Mouse (Mus musculus) brain, adult 2 months (tissue): ENCODE results near the gene Stk24.
"Not testable (repeated sequence)": the region's sequence is repeated elsewhere in the genome, so short reads cannot be mapped to it uniquely, and the experiment has no call there.

ENCODE experiments used
- DNase-seq: peaks from one replicate; pipeline ENCODE4 v3.0.0; 2011; ENCODE audit warnings: low read depth, low spot score

Gene Stk24

DNA sequence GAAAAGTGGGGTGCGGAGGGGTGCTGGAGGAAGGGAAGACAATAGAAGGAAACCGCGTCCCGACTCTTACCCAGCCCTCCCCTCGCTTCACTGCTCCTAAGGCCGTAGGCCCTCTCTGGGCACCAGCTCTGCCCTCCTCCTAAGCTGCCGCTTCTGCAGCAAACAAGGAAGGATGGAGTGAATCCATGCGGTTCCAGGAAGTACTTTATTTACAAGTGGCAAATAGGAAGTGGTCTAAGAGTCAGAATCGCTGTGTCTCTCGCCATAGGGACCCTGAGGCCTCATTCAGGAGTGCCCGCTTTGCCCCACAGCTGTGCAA lies at the start of gene Stk24:
Gene Stk24, minus strand, starts transcription at position 185 of the 319 bp plus-strand sequence.
- peak; percentile 65 for DNase-seq

DNA sequence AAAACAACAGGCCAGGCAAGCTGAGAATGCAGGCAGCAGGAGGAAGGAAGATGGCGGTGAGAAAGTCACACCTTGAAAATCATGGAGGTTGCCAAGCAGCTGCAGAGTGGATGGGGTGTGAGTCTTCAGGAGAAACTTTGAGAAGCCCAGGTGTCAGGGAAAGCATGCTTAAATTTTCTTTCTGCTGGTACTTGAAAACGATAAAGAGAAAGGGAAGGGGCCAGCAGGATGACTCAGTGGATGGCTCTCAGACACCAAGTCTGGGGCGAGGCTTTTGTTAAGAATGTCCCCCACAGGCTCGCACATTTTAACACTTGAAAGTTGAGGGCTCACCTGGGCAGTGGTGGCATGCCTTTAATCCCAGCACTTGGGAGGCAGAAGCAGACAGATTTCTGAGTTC lies 48.3 kb upstream of the Stk24 start:
- DNase-seq, result no peak

DNA sequence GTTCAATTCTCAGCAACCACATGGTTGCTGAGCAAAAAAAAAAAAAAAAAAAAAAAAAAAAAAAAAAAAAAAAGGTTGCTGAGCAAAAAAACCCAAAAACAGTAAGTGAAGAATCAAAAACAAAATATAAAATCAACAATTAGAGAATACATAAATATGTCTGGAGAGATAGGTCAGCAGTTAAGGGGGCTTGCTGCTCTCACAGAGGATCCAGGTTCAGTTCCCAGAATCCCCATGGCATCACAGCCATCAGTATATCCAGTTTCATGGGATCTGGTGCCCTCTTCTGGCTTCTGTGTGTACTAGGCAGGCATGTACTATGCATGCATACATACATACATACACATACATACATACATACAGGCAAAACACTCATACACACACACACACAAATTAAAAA lies 46.9 kb upstream of the Stk24 start:
- no peak for DNase-seq

DNA sequence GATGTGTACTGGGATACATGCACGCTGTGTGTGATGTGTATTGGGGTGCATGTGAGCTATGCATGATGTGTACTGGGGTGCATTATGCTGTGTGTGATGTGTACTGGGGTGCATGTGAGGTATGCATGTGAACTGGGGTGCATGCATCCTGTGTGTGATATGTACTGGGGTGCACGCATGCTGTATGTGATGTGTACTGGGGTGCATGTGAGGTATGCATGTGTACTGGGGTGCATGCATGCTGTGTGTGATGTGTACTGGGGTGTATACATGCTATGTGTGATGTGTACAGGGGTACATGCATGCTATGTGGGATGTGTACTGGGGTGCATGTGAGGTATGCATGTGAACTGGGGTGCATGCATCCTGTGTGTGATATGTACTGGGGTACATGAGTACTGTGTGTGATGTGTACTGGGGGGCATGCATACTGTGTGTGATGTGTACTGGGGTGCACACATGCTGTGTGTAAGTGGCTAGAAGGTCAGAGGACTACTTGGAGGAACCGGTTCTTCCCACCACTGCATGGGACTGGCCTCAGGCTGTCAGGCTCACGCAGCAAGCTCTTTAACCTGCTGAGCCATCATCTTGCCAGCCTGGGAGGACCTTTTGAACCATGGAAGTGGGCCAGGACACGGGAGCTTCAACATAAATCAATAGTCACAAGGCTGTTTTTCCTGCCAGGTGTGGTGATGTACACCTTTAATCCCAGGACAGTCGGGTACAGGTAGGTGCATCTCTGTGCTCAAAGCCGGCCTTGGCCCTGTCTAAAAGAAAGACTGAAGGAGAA lies 45.4 kb upstream of the Stk24 start:
- no peak for DNase-seq

DNA sequence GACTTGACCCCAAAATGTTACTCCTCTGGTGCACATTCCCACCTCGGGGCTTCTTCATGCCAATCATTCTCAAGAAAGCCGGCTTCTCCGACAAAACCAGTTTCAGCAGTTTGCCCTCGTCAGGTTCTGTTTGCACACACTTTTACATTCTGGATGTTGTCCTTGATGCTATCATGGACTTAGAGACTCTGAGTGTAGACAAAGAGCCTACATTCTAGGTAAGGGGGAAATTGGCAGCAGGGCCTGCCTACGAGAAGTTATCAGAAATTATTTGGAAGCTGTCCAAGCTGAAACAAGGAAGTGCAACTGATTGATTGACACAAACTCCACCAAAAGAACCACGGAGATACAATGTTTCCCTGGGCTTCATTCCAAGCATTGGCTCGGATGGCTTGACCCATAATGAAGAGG lies 43.5 kb upstream of the Stk24 start:
- no peak for DNase-seq

DNA sequence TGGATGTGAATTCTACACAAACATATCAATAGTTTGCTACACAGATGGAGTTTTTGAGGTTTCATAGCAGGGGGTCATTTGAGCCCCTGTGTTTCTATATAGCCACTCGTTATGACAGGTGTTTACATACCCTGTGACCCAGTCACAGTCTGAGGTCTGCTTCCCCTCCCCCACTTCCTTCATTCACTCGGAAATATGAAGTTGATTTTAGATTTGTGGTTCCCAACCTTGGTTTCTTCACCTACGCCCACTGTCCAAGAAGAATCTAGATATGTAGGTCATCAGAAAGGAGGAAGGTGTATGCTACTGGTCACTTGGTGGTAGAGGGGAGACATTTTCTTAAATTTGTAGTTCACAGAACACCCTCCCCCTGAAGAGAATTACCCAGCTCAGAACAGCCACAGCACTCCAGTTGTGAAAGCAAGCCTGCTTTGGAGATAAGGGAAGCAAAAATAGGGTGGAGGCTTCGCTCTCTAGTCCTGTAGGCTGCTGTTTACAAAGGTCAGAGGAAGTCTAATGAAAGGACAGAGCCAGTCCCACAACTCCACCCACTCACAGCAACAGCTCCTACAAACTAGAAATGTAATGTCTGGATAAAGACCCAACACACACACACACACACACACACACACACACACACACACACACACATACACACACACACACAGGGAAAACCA lies 43.0 kb upstream of the Stk24 start:
- DNase-seq, result no peak

DNA sequence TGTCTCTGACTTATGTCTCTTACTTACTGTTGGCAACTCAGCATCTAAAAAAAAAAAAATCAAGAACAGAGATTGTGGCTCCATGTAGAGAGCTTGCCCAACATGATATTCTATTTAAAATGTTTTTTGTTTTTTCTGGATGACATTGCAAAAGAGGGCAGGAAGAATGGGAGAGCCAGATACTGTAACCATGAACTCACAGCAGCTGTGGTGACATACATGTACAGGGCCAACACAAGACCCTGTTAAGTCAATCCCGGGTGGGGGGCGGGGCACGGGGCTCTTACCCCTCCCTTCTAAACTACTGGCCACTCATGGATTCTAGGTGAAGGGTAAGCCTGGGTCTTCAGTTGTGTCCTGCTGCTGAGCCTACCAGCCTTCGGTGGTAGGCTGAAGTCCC lies 42.2 kb upstream of the Stk24 start:
- DNase-seq, result no peak

DNA sequence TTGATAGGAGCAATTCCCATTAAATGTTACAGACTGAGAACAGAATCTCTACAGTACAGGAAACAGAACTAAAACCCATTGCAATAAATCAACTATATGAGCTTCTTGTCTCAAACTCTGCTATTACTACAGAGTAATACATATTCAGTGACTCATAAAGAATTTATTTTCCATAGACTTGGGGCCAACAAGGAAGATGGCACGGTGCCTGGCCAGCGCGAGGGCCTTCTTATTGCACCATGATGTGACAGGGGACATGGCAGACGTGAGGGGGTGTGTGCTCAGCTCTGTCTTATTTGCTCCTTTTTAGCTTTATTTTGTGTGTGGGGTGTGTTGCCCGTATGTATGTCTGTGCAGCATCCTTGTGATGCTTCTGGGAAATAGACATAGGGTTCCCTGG lies 37.8 kb upstream of the Stk24 start:
- peak; percentile 46 for DNase-seq

DNA sequence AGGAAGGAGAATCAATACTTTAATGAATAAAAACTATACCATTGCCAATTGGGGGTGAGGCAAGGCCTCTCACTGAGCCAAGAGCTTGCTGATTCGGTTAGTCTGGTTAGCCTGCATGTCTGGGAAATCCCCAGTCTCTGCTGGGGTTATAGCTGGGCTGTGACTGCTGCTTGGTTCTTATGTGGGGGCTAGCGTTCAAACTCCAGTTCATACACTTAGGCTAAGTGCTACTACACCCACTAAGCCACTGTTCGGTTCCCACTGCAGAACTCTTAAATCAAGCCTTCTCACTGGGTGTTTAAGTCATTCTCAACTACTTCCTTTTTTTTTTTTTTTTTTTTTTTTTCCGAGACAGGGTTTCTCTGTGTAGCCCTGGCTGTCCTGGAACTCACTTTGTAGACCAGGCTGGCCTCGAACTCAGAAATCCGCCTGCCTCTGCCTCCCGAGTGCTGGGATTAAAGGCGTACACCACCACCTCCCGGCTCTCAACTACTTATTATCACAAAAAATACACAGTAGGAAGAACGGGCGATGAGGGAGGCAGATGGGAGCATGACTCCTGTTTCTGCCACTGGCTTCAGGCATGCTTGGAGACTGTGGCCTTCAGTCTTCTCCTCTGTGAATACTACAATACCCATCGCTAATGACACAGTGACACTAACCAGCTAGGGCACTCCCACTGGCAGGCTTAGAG lies 37.0 kb upstream of the Stk24 start:
- DNase-seq, result no peak

DNA sequence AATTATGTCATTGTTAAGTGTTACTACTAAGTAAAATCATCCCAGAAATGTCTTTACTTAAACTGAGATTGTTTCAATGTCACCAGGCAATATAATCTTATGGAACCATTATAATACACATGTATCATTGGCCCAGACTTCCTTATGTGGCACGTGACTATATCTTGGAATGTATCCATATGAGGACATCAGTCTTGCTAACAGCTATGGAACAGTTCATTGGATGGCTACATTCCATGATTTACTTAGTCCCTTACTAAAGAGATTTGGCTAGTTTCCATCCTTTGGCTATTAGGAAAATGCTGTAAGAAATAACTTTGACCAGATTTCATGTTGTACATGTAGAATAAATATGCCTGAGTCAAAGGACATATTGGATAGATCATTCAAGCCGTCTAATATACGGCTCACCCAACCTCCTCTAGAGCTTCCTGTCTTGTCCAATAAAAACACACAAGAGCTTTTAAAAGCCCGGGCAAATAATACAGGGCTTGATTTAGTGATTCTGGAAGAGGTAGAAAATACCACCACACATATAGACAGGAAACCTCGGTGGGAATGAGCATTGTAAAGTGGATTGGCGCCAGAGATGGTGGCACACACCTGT lies 34.9 kb upstream of the Stk24 start:
- DNase-seq, result no peak

DNA sequence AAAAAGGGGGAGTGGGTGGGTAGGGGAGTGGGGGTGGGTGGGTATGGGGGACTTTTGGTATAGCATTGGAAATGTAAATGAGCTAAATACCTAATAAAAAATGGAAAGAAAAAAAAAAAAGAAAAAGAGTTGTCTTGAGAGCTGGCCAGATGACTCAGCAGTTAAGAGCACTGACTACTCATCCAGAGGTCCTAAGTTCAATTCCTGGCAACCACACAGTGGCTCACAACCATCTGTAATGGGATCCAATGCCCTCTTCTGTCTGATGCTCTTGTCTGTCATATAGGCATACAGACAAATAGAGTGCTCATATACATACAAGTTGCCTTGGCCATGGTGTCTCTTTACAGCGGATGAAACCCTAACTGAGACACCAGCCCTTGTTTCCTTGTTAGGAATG lies 33.9 kb upstream of the Stk24 start:
- DNase-seq, result not testable (repeated sequence)

DNA sequence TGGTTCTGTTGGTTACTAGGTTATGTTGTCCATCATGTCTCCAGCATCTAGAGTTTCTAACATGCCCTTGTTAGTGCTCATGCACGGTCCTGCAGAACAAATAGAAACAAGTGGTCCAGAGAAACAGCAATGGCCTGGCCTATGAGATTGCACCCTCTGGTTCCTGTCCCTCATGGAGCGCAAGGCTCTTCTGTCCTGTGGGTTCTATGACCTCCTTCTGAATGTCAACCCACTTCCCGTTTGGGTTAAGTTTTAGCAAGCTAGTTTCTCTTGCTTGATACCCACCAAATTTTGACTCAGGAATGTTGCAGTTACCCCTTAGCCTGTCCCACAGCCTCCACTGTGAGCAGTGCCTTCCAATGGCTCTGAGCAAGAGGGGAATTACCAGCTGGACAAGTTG lies 29.1 kb upstream of the Stk24 start:
- no peak for DNase-seq

DNA sequence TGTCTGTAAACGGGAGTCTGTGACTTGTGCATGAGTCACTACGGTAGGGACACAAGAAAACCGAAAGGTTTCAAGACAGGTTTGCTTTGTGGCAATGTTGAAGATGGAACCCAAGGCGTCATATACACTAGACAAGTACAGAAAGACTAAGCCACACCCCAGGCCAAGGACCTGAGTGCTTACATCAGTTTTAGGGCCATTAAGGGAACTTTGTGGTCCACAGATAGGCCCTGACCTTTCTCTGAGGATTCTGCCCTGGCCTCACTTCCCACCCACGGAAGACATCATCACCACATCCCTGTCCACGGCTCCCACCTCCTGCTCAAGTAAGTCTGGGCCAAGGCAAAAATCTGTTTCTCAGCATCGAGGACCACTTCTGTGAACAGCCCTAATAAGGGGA lies 27.1 kb upstream of the Stk24 start:
- DNase-seq, result no peak

DNA sequence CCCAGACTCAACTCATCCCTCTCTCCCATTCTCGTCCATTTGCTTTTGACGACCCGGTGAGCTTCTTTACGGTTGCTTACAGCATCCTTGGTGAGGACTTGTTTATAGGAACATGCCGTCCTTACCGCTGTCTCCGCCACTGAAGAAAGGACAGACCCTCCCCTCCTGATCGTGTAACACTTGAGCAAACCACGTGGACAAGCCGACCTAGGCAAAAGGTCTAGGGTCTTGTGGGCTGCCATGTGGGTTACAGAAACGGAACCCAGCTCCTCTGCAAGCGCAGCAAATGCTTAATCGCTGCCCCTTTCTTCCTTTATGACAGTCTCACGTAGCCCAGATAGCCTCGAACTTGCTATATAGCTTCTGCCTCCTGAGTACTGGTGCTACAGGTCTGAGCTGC lies 25.7 kb upstream of the Stk24 start:
- DNase-seq, result no peak

DNA sequence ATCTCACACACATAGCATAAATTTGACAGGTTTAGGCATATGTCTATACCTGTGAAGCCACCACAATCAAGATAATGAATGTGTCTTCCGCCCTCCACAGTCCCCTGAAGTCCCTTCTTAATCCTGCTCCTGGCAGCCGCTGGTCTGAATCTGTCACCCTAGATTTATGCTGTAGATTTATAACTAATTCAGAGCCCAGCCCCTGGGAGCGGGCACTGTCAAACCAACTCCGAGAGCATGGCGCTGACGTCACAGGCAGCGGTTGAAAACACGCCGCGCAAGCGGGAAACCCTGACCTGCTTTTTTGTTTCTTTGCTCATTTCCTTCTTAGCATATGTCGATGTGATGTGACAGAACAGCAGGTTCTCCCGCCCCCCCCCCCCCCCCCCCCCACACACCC lies 25.3 kb upstream of the Stk24 start:
- DNase-seq, result peak; percentile 9

DNA sequence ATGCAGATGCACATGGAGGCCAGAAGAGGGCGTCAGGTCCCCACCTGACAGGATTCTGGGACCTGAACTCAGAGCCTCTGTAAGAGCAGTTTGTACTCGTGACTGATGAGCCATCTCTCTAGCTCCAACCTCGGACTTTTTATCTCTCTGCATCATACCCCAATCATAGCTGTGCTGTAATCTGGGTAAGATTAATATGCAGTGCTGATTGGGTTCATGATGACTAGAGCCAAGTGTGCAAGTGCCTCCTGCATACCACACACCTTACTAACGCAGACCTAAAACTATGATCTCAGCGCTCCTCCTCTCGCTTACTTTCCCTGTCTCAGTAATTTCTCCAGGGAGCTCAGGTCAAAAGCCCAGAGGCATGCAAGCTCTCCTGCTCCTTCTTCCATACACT lies 19.9 kb upstream of the Stk24 start:
- no peak for DNase-seq

DNA sequence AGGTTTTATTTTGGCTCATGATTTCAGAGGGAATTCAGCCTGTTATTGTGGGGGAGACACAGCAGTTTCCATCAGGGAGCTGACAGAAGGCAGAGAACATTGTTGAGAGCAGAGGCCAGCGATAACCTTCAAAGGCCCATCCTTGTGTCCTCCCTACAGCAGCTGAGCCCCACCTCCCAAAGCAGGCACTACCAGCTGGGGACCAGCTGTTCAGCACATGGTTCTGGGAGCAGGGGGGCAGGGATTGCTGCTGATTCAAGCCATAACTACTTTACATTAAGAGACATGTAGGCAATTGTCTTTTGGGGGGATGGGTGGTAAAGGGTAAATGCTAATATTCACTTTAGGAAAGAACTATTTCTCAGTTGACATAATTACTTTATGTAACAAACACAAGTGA lies 17.7 kb upstream of the Stk24 start:
- no peak for DNase-seq

DNA sequence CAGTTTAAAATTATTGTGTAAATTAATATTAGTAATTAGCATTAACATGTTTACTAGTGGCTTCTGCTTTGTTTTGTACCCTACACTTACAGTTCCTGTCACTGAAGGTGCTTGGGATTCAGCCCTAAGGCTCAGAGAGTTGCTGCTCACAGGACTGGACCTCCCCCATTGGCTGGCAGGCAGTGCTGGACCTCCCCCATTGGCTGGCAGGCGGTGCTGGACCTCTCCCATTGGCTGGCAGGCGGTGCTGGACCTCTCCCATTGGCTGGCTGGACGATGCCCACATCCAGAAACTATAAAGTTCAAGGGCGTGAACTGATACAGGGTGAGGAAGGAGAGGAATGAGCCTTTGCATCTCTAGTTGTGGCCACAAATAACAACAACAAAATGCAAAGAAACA lies 15.3 kb upstream of the Stk24 start:
- no peak for DNase-seq

DNA sequence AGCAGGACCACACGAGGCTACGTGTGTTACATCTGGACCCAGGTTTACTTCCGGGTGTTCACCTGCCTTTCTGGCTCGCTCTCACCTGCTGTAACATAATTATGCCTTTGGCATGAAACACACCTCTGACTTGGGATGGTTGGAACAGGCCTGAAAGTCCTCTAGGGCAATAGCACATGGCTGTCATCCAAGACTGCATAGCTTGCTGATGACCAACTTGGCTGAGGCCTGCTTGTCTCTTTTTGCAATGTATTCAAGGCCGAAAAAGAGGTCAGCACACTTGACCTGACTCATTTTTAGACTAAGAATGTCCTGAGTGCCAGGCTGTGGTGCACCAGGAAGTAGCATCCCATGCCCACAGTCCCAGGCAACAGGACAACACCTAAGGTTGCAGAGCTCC lies 12.1 kb upstream of the Stk24 start:
- peak; percentile 68 for DNase-seq

DNA sequence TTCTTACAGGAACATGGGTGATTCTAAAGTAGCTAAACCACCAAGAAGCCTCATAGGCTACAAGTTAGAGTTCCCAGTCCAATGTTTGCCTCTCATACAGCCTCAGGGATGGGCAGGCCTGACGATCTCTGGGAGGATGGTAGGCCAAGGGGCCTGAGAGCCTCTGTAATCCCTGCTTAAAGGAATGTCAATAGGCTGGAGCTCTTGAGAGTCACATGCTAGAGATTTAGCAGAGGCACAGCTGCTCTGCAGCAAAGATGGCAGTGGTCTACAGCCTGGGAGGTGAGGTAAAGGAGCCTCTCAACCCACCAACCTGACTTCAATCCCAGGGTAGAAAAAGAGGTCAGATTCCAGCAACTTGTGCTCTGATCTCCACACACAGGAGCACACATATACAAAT lies 7.9 kb upstream of the Stk24 start:
- no peak for DNase-seq

DNA sequence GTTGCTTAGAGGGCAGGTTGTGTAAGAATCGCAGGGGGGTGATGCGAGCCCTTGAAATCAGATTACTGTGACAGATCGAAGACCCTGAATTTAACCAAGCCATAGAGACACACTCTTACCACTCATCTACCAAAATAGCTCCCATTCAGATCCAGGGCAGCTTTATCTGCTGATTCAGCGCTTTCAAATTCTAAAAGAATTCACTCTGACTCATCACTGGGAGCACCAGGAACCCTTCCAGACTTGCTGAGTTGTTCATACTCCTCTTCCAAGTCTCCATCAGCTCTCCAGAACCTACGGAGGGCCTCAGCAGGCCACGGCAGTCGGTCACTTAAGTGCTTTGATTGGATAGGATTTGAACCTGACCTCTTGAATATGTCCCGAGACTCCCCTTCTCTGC lies 5.6 kb upstream of the Stk24 start:
- DNase-seq, result peak; percentile 84

DNA sequence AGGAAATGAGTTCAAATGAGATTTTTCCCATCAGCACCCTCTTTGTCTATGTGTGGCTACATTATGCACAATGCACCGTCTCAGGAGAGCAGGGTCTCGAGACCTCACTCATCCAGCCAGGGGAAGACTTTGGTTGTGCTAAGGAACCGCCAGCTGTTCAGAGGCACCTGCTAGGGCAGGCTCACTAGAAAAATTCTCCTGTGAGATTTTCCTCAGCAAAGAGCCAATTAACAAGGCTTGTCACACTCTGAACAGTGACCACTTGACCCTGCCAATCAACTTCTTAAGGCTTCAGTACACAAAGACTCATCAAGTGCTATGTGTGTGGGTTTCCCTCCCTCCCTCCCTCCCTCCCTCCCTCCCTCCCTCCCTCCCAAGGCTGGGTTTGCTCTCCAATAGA lies 4.0 kb upstream of the Stk24 start:
- DNase-seq, result no peak
